Mouse (Mus musculus) thymus, adult 2 months (tissue): Measurements from ENCODE around the gene Unc119.
A peak's percentile ranks its signal among the peaks of the same experiment; 100 is the strongest.

Experiments used
- CTCF ChIP-seq: fragments of 200-500 bp; IDR thresholded peaks from 2 replicates; pipeline ENCODE4 v1.5.1; 2012; ENCODE audit warnings: mild to moderate bottlenecking, control low read depth, low read length, moderate library complexity, borderline replicate concordance; ENCODE audit not compliant: control insufficient read depth, poor library complexity, insufficient read depth; ENCODE audit errors: extremely low read depth
- POLR2A ChIP-seq: fragments of 200-500 bp; IDR thresholded peaks from 2 replicates; pipeline ENCODE4 v1.6.1; 2012; ENCODE audit warnings: mild to moderate bottlenecking, low read length, control low read depth, moderate library complexity; ENCODE audit not compliant: control insufficient read depth, poor library complexity, insufficient read depth; ENCODE audit errors: extremely low read depth

GRCm38 (mm10) chr11:78301357-78302084 is 41.8 kb upstream of the Unc119 start, which contains the start of gene Spag5:
- TF ChIP-seq CTCF (no peak), POLR2A (peak; percentile 48; the same call in 1 of the 2 replicates)
